Mouse (Mus musculus): ENCODE data around the gene Cnfn.

The Cnfn gene

GRCm38 (mm10) chr7:25388916-25389315 lies 19.4 kb upstream of the Cnfn start:
- no peak for DNase-seq

DNA sequence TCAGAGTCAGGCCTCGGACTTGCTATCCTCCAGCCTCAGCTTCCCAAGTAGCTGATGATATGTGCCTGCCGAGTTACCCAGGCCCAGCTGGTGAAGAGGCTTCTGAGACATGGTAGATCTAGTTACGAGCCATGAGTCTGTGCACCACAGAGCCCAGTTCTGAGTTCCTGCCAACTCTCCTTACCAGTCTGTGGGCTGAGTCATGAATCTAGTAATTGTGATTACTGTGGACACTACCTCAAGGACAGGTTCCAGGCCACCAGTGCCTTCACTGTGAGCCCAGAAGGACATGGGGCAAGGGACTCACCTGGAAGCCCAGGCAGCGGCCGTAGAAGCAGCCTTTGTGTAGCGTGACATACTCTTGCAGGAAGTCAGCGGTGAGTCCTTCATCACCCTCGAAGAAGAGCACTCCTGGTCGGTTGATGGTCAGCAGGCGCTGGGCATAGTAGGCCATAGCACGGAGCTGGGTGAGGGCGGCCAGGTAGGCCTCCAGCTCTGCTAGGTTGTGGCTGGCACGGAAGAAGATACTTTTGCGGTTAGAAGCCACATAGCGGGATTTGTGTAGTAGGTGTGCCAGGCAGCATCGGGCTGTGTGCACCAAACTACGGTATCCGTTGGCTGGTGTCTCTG lies 18.4 kb upstream of the Cnfn start:
- no peak for DNase-seq

GRCm38 (mm10) chr7:25385850-25386555 lies 16.5 kb upstream of the Cnfn start:
- DNase-seq: no peak

DNA sequence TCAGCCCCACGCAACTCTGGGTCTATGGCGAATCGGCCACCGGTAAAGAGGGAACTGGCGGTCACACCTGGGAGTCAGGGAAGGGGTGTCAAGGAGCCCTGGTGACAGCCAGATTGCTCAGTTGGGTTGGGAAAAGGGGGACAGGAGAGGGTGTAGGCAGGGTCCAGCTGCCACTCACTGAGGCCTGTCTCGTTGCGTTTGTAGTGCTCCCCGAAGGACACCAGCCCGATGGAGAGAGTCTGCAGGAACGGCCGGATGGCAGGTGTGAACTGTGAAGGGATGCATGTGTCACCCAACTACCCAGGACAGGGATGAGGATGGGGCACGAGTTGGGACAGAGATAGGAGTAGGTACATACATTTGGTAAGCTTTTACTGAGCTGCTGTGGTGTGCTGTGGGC lies 15.7 kb upstream of the Cnfn start:
- no peak for DNase-seq

DNA sequence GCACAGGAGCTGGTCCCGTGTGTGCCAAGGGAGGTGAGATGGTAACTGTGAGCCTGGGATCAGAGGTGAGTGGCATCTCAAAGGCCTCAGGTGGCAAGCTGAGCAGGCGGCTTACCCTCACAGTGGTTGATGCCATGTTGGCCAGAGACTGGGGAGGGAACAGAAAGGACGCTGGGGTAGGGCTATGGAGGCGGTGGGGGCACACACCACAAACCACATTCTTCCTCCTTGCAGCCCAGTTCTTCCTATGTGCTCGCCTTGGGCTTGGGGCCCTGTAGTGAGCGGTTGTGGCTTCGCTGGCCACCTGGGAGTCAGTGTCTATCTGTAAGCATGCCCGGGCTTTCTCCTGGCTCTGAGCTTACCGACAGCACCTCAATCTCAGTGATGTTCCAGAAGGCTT lies 15.3 kb upstream of the Cnfn start:
- DNase-seq: peak; percentile 1

GRCm38 (mm10) chr7:25384318-25384717 lies 14.8 kb upstream of the Cnfn start:
- no peak for DNase-seq

- DNase-seq: no peak
These were observed 14.4 kb upstream of the Cnfn start for GRCm38 (mm10) chr7:25383891-25384290.

- no peak for DNase-seq
These were observed 13.9 kb upstream of the Cnfn start for GRCm38 (mm10) chr7:25383385-25383784.

DNA sequence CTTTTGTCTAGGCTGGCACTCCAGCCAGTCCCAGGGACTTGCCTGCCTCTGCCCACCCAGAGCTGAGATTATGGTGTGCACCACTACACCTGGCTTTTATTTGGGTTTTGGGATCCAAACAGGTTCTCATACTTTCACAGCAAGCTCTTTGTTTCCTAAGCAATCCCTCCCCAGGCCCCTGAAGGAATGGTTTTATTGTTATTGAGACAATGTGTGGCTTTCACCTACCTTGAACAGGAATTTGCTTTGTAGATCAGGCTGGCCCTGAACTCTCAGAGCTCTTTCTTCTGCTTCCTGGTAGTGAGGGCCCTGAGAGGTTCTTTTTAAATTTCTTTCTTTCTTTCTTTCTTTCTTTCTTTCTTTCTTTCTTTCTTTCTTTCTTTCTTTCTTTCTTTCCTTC lies 13.0 kb upstream of the Cnfn start:
- no peak for DNase-seq

- no peak for DNase-seq
These were observed 11.8 kb upstream of the Cnfn start for GRCm38 (mm10) chr7:25381284-25381680.

GRCm38 (mm10) chr7:25380392-25381283 lies 11.1 kb upstream of the Cnfn start:
- DNase-seq: no peak

- DNase-seq: peak; percentile 64
These were observed 10.2 kb upstream of the Cnfn start for GRCm38 (mm10) chr7:25379551-25380351.

GRCm38 (mm10) chr7:25378181-25379100 lies 8.9 kb upstream of the Cnfn start:
- DNase-seq: no peak

DNA sequence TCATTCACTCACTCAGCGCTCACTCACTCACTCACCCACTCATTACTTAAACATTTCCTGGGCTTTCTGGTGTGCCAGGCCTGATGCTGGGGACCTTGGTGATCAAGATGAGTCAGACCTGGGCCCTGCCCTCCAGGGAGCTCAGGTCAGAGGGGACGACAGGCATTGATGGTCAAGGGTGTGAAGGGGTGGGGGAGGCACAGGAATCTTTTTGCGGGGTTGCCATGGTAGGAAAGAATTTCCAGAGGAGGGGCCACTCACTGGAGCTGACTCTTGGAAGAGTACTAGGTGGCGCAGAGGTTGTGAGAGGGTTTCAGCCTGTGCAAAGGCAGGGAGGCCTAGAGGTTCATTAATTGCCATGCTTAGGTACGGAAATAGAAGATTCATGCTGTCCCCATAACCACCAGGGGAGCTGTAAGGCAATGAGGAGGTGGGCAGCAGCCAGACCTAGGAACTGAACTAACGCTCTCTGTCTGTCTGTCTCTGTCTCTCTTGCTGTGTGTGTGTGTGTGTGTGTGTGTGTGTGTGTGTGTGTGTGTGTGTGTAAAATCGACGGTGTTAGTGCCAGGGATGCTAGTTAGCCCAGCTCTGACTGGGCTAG lies 7.7 kb upstream of the Cnfn start:
- DNase-seq: no peak

DNA sequence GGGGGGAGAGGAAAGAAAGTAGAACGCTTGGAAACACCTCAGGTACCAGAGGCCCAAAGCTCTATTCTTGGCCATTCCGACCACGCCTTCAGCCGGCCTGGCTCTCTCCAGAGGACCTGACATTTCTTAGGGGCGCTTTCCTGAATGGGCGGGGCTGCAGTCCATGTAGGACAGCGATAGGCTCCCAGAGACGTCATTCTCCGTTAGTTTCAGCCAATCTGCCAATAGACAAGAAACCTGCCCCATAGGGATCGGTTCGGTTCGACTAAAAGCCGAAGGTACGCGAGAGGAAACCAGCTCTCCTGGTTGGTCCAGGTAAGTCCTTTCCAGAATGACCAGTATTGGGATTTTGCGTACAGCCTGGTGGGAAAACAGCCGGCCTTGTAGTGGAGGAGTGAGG lies 7.0 kb upstream of the Cnfn start:
- peak; percentile 81 for DNase-seq

- no peak for DNase-seq
These were observed 2.9 kb upstream of the Cnfn start for GRCm38 (mm10) chr7:25372441-25372840.

DNA sequence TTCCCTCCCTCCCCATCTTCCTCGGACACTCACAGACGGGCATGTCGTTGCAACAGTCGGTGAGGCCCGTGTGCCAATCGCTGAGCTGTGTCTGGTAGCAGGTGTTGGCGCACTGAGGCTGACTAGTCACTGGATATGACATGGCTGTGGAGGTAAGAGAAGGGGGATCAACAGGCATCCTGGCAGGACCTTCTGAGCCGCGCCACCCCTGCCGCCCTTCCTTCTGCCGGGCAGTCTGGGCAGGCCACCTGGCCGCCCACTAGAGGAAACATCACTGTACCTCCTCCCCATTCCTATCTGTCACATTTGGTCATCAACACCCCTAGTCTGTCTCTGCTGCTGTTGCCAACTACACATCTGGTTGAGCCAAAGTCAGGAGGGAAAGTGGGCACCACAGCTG lies 1.2 kb downstream of the Cnfn start:
- DNase-seq: no peak

GRCm38 (mm10) chr7:25367632-25368293 lies 1.8 kb downstream of the Cnfn start:
- no peak for DNase-seq

GRCm38 (mm10) chr7:25365937-25366625 lies 3.4 kb downstream of the Cnfn start:
- no peak for DNase-seq

DNA sequence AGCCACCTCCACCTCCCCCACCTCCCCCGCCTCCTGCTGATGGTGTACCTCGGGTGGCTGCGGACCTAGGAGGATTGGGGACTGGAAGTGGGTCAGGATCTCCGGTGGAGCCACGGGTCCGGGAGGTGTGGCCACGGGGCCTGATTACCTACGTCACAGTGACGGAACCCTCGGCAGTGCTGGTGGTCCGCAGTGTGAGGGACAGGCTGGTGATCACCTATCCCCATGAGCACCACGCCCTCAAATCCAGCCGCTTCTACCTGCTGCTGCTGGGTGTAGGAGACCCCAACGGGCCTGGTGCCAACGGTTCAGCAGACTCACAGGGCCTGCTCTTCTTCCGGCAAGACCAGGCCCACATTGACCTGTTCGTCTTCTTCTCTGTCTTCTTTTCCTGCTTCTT lies 5.9 kb downstream of the Cnfn start:
- no peak for DNase-seq
